In genomic region chr10:25250108-25250507, GRCm38 (mm10) we compare ENCODE assay signal across 9 mouse cellular contexts. TPM values are rescaled to one million over a fixed set of nuclear protein-coding genes. Genes with fewer than 3 reads are reported as not detected.
DNase-seq lines count a peak whose midpoint lies in the region; ATAC-seq and TF ChIP-seq lines count a peak whose summit lies in the region.
"Had no signal": no experiment of that assay in that cellular context is flagged by ENCODE, and none has a peak within 500 bp of the region (broad histone marks: within the 10 kb centered on the region; RNA-seq: fewer than 3 reads in every experiment).

No protein-coding gene starts in this region.

- no peak overlapping the region for H3K9ac ChIP-seq in neural tube, embryonic 15.5 days (replicated peaks)
- H3K9ac ChIP-seq in embryonic facial prominence, embryonic 14.5 days (ENCODE audit: low read depth, low read length) = no peak overlapping the region

- no peaks in the 10 kb centered on the region for H3K36me3 ChIP-seq in neural tube, embryonic 15.5 days
- no peaks in the 10 kb centered on the region for H3K36me3 ChIP-seq in embryonic facial prominence, embryonic 14.5 days (ENCODE audit: control insufficient read depth, insufficient read depth, low read length)
- no peaks in the 10 kb centered on the region for H3K36me3 ChIP-seq in splenic B cell, adult 2 months (ENCODE audit: control insufficient read depth, insufficient read depth, low read length, poor library complexity, severe bottlenecking)

- ATAC-seq in neural tube, embryonic 15.5 days (ENCODE audit: low FRiP score) = no peak
- ATAC-seq in embryonic facial prominence, embryonic 14.5 days (ENCODE audit: low read depth) = no peak

- H3K27ac ChIP-seq in neural tube, embryonic 15.5 days (replicated peaks) = no peak overlapping the region
- H3K27ac ChIP-seq in bone marrow macrophage, adult 2 months (ENCODE audit: insufficient read depth, low read depth, low read length) = no peak overlapping the region
- H3K27ac ChIP-seq in embryonic facial prominence, embryonic 14.5 days (replicated peaks; ENCODE audit: low read depth, low read length) = no peak overlapping the region

- TF ChIP-seq CTCF in bone marrow macrophage, adult 2 months (IDR thresholded peaks at IDR 0.05; ENCODE audit: low read depth, low read length) = peak; percentile 91

- DNase-seq in neural tube, embryonic 10.5 days (ENCODE audit: extremely low spot score, low spot score) = peak; percentile 66
- DNase-seq in embryonic facial prominence, embryonic 14.5 days (ENCODE audit: low spot score) = peak; percentile 79
- DNase-seq in heart, postnatal 4 days = peak; percentile 79
- DNase-seq in layer of hippocampus, postnatal 36 days = peak; percentile 23 to 27
- peak; percentile 85 for DNase-seq in mesoderm, embryonic 11.5 days (ENCODE audit: low read depth, low spot score)
- peak; percentile 65 for DNase-seq in splenic B cell, adult 2 months (ENCODE audit: low read depth, low spot score)

- TF ChIP-seq POLR2A in bone marrow macrophage, adult 2 months (IDR thresholded peaks at IDR 0.05; ENCODE audit: borderline replicate concordance, low read depth, low read length) = no peak

- no peak overlapping the region for H3K4me2 ChIP-seq in neural tube, embryonic 15.5 days
- H3K4me2 ChIP-seq in embryonic facial prominence, embryonic 14.5 days (ENCODE audit: low read depth, low read length) = no peak overlapping the region

- H3K4me3 ChIP-seq in neural tube, embryonic 15.5 days (replicated peaks) = no peak overlapping the region
- no peak overlapping the region for H3K4me3 ChIP-seq in bone marrow macrophage, adult 2 months (ENCODE audit: insufficient read depth, low read length)
- no peak overlapping the region for H3K4me3 ChIP-seq in embryonic facial prominence, embryonic 14.5 days (ENCODE audit: low read depth, low read length)
- H3K4me3 ChIP-seq: myocyte had no signal

- no peaks in the 10 kb centered on the region for H3K27me3 ChIP-seq in neural tube, embryonic 15.5 days (replicated peaks)
- H3K27me3 ChIP-seq in embryonic facial prominence, embryonic 14.5 days (replicated peaks; ENCODE audit: control insufficient read depth, insufficient read depth, low read length) = no peaks in the 10 kb centered on the region
- no peaks in the 10 kb centered on the region for H3K27me3 ChIP-seq in splenic B cell, adult 2 months (ENCODE audit: control insufficient read depth, insufficient read depth, low read length, poor library complexity, severe bottlenecking)

- H3K9me3 ChIP-seq in neural tube, embryonic 15.5 days (replicated peaks) = no peaks in the 10 kb centered on the region
- H3K9me3 ChIP-seq in embryonic facial prominence, embryonic 14.5 days (ENCODE audit: control insufficient read depth, low read length) = no peaks in the 10 kb centered on the region

- 50% methylated on average over 12 of the region's 12 CpGs for WGBS in neural tube, embryonic 15.5 days
- WGBS in embryonic facial prominence, embryonic 14.5 days = 49% methylated on average over 12 of the region's 12 CpGs

- H3K4me1 ChIP-seq in neural tube, embryonic 15.5 days = no peaks in the 10 kb centered on the region
- H3K4me1 ChIP-seq in bone marrow macrophage, adult 2 months (ENCODE audit: control insufficient read depth, insufficient read depth, low read length) = no peaks in the 10 kb centered on the region
- H3K4me1 ChIP-seq in embryonic facial prominence, embryonic 14.5 days (ENCODE audit: control insufficient read depth, insufficient read depth, low read length) = no peaks in the 10 kb centered on the region

RNA-seq across cellular contexts. Expression of gene Akap7, which starts 57.6 kb away (rescaled TPM):
- 49.4 and 53.0 TPM in 2 replicates for polyA plus RNA-seq in neural tube, embryonic 15.5 days (2015; fragmentation: Nextera tagmentation; extraction: Ambion mirVana)
- polyA plus RNA-seq in bone marrow macrophage, adult 2 months (2012; ENCODE audit: insufficient read depth, insufficient read length, missing spikeins) = 16.9 and 26.0 TPM in 2 replicates
- 17.5 and 19.3 TPM in 2 replicates for polyA plus RNA-seq in embryonic facial prominence, embryonic 14.5 days (2014; fragmentation: Nextera tagmentation; extraction: Ambion mirVana)
- total RNA-seq in heart, postnatal 4 days (2021) = 10 to 100 TPM; 48.1 to 52.5 TPM
- total RNA-seq in layer of hippocampus, postnatal 36 days (2021) = 10 to 100 TPM; 53.2 to 53.5 TPM

Comparison
In these comparisons a context has a peak if more than half of its experiments do, and no peak if none do; other contexts are left out.
1. DNase-seq: peak in every context shown above with its lines; median percentile 85 in mesoderm, embryonic 11.5 days; 79 in embryonic facial prominence, embryonic 14.5 days; 79 in heart, postnatal 4 days; 66 in neural tube, embryonic 10.5 days; 65 in splenic B cell, adult 2 months; 25 in layer of hippocampus, postnatal 36 days.